Mouse (Mus musculus): ENCODE measurements around the gene Supt6.
A peak's percentile ranks its signal among the peaks of the same experiment; 100 is the strongest.

The Supt6 gene

GRCm38 (mm10) chr11:78167257-78167959 is 78.4 kb downstream of the Supt6 start:
- no peak for DNase-seq (ENCODE audit: low read depth, low spot score)

- DNase-seq (ENCODE audit: low read depth, low spot score) = no peak
These were observed 79.1 kb downstream of the Supt6 start for GRCm38 (mm10) chr11:78166640-78167039.

GRCm38 (mm10) chr11:78166161-78166560 is 79.6 kb downstream of the Supt6 start:
- no peak for DNase-seq (ENCODE audit: low read depth, low spot score)

- no peak for DNase-seq (ENCODE audit: low read depth, low spot score)
These were observed 80.1 kb downstream of the Supt6 start for GRCm38 (mm10) chr11:78165761-78166109.

- DNase-seq (ENCODE audit: low read depth, low spot score) = peak; percentile 63
These were observed 80.6 kb downstream of the Supt6 start, which contains the start of gene Traf4 for GRCm38 (mm10) chr11:78164924-78165760. Traf4 (minus strand) TSS chr11:78165589.

- no peak for DNase-seq (ENCODE audit: low read depth, low spot score)
These were observed 81.2 kb downstream of the Supt6 start for GRCm38 (mm10) chr11:78164604-78164923.

GRCm38 (mm10) chr11:78163681-78164603 is 81.8 kb downstream of the Supt6 start:
- DNase-seq (ENCODE audit: low read depth, low spot score) = peak; percentile 46

- no peak for DNase-seq (ENCODE audit: low read depth, low spot score)
These were observed 82.7 kb downstream of the Supt6 start for GRCm38 (mm10) chr11:78163045-78163444.

- peak; percentile 69 for DNase-seq (ENCODE audit: low read depth, low spot score)
These were observed 83.3 kb downstream of the Supt6 start for GRCm38 (mm10) chr11:78162504-78162903.

- no peak for DNase-seq (ENCODE audit: low read depth, low spot score)
These were observed 83.8 kb downstream of the Supt6 start for GRCm38 (mm10) chr11:78161968-78162367.

- no peak for DNase-seq (ENCODE audit: low read depth, low spot score)
These were observed 84.6 kb downstream of the Supt6 start for GRCm38 (mm10) chr11:78161169-78161568.

- no peak for DNase-seq (ENCODE audit: low read depth, low spot score)
These were observed 85.1 kb downstream of the Supt6 start for GRCm38 (mm10) chr11:78160675-78161074.

- DNase-seq (ENCODE audit: low read depth, low spot score) = no peak
These were observed 85.6 kb downstream of the Supt6 start for GRCm38 (mm10) chr11:78160171-78160570.

- DNase-seq (ENCODE audit: low read depth, low spot score) = no peak
These were observed 86.2 kb downstream of the Supt6 start for GRCm38 (mm10) chr11:78159557-78159956.

GRCm38 (mm10) chr11:78159096-78159495 is 86.7 kb downstream of the Supt6 start:
- DNase-seq (ENCODE audit: low read depth, low spot score) = peak; percentile 80
